Mouse (Mus musculus) liver, embryonic 14.5 days (tissue): ENCODE measurements around the gene Muc2.

ENCODE experiments used
- CTCF ChIP-seq: IDR thresholded peaks from 2 replicates; pipeline ENCODE4 v1.5.1; 2016; ENCODE audit warnings: antibody characterized with exemption, low read depth, control low read depth
- EP300 ChIP-seq: IDR thresholded peaks from 2 replicates; pipeline ENCODE4 v1.6.1; 2016; ENCODE audit warnings: antibody characterized with exemption, low read depth

DNA sequence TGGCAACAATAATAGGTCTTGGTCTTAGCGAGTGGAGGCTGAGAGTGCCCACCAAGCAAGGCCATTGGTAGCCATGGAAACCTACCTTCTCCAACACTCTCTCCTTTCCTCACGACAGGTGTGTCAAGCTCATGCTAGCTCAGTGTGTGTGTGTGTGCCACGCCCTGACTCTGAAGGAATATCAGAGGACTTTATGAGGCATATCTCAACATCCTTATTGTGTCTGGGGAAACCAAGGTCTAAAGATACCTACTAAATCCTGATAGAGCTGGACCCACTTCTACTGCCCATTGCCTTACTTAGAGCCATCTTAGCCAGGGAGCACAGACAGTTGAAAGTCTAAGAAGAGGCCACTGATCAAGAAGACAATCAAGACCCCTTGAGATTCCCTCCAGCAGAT lies 80.4 kb downstream of the Muc2 start:
- TF ChIP-seq CTCF = no peak
- TF ChIP-seq EP300 = no peak
